Mouse (Mus musculus): ENCODE measurements around the gene Tma7. TPM values are rescaled to one million over a fixed set of nuclear protein-coding genes. Genes with fewer than 3 reads are reported as not detected.

The Tma7 gene
- polyA plus RNA-seq, 1 experiment = 203 TPM

DNA sequence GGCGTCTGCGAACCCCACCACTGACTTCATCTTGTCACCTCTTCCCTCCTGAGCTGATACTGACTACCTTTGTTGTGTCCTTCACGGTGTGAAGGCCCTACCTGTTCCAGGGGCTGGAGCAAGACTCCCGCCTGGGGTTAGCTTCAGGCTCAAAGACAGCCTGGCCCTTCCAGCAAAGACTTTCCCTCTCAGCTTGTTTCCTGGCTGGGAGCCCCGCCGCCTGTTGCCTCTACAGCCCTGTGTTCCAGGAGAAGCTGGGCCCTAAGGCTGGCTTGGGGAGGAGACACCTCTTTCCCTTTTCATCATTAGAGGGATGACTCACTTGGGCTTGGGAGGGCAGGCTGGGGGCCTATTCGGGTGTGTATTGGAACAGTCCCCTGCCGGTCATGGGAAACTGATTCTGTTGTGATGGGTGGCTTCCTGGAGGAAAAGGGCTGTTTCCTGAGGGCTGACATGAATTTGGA lies 43.5 kb downstream of the Tma7 start:
- no peak for TF ChIP-seq EP300 (IDR thresholded peaks at IDR 0.05; ENCODE audit: insufficient read depth, low read depth, low read length)
- TF ChIP-seq POLR2A (IDR thresholded peaks at IDR 0.05; ENCODE audit: insufficient read depth, low read length) = no peak
- TF ChIP-seq CTCF (IDR thresholded peaks at IDR 0.05; ENCODE audit: low read depth, low read length) = no peak
- Histone ChIP-seq H3K27me3 (ENCODE audit: control insufficient read depth, insufficient read depth, low read length, poor library complexity, severe bottlenecking) (no peaks in the 10 kb centered on the region), H3K27ac (ENCODE audit: insufficient read depth, low read length) (no peak overlapping the region)

DNA sequence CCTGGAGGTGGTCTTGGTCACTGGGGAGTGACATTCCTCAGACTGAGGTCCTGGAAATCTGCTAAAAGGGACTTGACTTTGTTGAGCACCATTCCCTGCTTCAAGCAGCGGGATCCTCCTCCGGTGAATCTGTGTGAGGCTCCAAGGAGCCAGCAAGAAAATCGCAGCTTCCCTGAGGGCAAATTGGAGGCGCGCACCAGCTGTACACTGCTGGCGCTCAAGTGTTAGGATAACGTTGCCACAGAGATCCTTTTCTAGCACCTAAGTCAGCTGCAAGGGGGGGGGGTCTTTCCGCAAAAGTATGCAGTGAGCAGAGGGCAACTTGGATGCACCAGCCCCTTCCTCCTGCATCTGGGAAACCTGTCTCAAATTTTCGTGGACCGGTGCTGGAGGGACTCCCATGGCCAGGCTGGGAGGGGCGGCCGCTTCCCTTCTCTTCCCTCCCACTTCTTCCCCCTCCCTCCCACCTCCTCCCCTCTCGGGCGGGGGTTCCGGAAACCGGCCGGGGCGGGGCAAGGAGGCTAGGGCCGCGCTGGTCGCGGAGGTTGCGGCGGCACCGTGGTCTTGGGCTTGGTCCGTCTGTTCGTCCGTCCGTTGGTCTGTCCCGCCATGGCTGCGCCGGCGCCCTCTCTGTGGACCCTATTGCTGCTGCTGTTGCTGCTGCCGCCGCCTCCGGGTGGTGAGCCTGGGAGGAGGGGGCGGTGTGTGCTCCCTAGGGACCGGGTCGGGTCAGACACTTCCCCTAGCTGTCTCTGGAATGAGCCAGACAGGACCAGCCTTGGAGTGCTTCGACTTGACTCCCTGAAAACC lies 44.1 kb downstream of the Tma7 start, which contains the start of gene Shisa5:
Gene Shisa5 (plus strand): TSS at position 480 of the 810 bp plus-strand sequence.
- H3K9ac ChIP-seq (ENCODE audit: low read depth, poor library complexity, severe bottlenecking) = peak within 1 kb of the TSS; percentile 57
- H3K9me3 ChIP-seq (replicated peaks; ENCODE audit: control insufficient read depth, insufficient read depth, low read length, poor library complexity, severe bottlenecking) = no peaks in the 10 kb centered on the region
- TF ChIP-seq POLR2A (IDR thresholded peaks at IDR 0.05; ENCODE audit: insufficient read depth, low read length) = peak; percentile 70
- no peak for TF ChIP-seq CTCF (IDR thresholded peaks at IDR 0.05; ENCODE audit: low read depth, low read length)
- no peaks in the 10 kb centered on the region for H3K27me3 ChIP-seq (ENCODE audit: control insufficient read depth, insufficient read depth, low read length, poor library complexity, severe bottlenecking)
- peak within 1 kb of the TSS; percentile 72 for H3K4me3 ChIP-seq (ENCODE audit: low read depth, low read length)
- H3K4me1 ChIP-seq (ENCODE audit: control insufficient read depth, insufficient read depth, low read length) = no peaks in the 10 kb centered on the region
- no peak within 1 kb of the TSS; the same call in 1 of the 2 replicates for H3K27ac ChIP-seq (ENCODE audit: insufficient read depth, low read length)
- H3K36me3 ChIP-seq (ENCODE audit: control insufficient read depth, insufficient read depth, low read length, poor library complexity, severe bottlenecking) = no peaks in the 10 kb centered on the region

More for the DNA sequence above, 43.5 kb downstream of the Tma7 start:
- Histone ChIP-seq H3K9me3 (replicated peaks; ENCODE audit: control insufficient read depth, insufficient read depth, low read length, poor library complexity, severe bottlenecking) (no peaks in the 10 kb centered on the region), H3K36me3 (ENCODE audit: control insufficient read depth, insufficient read depth, low read length, poor library complexity, severe bottlenecking) (no peaks in the 10 kb centered on the region), H3K4me1 (ENCODE audit: control insufficient read depth, insufficient read depth, low read length) (no peaks in the 10 kb centered on the region), H3K4me3 (ENCODE audit: low read depth, low read length) (peak overlapping the region; percentile 72), H3K9ac (ENCODE audit: low read depth, poor library complexity, severe bottlenecking) (peak overlapping the region; percentile 57)

DNA sequence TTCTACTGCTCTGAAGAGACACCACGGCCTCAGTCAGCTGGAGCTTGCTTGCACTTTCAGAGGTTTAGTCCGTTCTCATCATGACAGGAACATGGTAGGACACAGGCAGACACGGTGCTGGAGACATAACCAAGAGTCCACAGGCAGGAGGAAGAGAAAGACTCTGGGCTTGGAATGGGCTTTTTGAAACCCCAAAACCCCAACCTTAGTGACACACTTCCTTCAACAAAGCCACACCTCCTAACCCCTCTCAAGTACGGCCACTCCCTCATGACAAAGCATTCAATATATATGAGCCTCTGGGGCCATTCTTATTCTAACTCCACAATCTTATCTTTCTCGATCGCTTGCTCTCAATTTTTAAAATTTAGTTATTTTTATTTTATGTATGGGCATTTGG lies 50.0 kb downstream of the Tma7 start:
- Histone ChIP-seq H3K9me3 (replicated peaks; ENCODE audit: control insufficient read depth, insufficient read depth, low read length, poor library complexity, severe bottlenecking) (no peaks in the 10 kb centered on the region), H3K9ac (ENCODE audit: low read depth, poor library complexity, severe bottlenecking) (no peak overlapping the region), H3K36me3 (ENCODE audit: control insufficient read depth, insufficient read depth, low read length, poor library complexity, severe bottlenecking) (no peaks in the 10 kb centered on the region), H3K27ac (ENCODE audit: insufficient read depth, low read length) (no peak overlapping the region), H3K4me1 (ENCODE audit: control insufficient read depth, insufficient read depth, low read length) (peaks cover 2% of the 10 kb centered on the region), H3K27me3 (ENCODE audit: control insufficient read depth, insufficient read depth, low read length, poor library complexity, severe bottlenecking) (no peaks in the 10 kb centered on the region), H3K4me3 (ENCODE audit: low read depth, low read length) (no peak overlapping the region)
- TF ChIP-seq CTCF (IDR thresholded peaks at IDR 0.05; ENCODE audit: low read depth, low read length) = no peak
- no peak for TF ChIP-seq POLR2A (IDR thresholded peaks at IDR 0.05; ENCODE audit: insufficient read depth, low read length)
- no peak for TF ChIP-seq EP300 (IDR thresholded peaks at IDR 0.05; ENCODE audit: insufficient read depth, low read depth, low read length)

DNA sequence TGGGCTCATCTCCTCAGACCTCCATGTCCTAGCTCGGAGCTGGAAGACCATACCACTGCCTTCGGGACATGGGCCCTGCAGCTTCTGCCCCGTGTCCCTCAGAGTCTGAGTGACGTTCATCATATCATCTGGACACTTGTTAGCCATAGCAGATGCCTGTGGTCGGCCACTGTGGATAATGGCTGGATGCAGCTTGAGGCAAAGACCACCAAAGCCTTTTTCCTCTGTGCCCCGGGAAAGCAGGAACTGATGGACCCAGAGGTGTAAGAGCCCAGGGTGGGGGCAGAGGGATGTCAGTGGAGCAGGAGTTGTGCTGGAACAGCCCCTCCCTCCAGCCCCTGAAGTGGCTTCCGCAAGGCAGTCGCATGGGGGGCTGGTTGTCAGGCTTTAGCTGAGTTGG lies 50.7 kb downstream of the Tma7 start:
- H3K4me3 ChIP-seq (ENCODE audit: low read depth, low read length) = no peak overlapping the region
- TF ChIP-seq CTCF (IDR thresholded peaks at IDR 0.05; ENCODE audit: low read depth, low read length) (no peak), EP300 (IDR thresholded peaks at IDR 0.05; ENCODE audit: insufficient read depth, low read depth, low read length) (no peak), POLR2A (IDR thresholded peaks at IDR 0.05; ENCODE audit: insufficient read depth, low read length) (no peak)
- H3K27me3 ChIP-seq (ENCODE audit: control insufficient read depth, insufficient read depth, low read length, poor library complexity, severe bottlenecking) = no peaks in the 10 kb centered on the region
- H3K4me1 ChIP-seq (ENCODE audit: control insufficient read depth, insufficient read depth, low read length) = peaks cover 2% of the 10 kb centered on the region
- H3K27ac ChIP-seq (ENCODE audit: insufficient read depth, low read length) = no peak overlapping the region
- H3K9ac ChIP-seq (ENCODE audit: low read depth, poor library complexity, severe bottlenecking) = no peak overlapping the region
- no peaks in the 10 kb centered on the region for H3K36me3 ChIP-seq (ENCODE audit: control insufficient read depth, insufficient read depth, low read length, poor library complexity, severe bottlenecking)
- no peaks in the 10 kb centered on the region for H3K9me3 ChIP-seq (replicated peaks; ENCODE audit: control insufficient read depth, insufficient read depth, low read length, poor library complexity, severe bottlenecking)

DNA sequence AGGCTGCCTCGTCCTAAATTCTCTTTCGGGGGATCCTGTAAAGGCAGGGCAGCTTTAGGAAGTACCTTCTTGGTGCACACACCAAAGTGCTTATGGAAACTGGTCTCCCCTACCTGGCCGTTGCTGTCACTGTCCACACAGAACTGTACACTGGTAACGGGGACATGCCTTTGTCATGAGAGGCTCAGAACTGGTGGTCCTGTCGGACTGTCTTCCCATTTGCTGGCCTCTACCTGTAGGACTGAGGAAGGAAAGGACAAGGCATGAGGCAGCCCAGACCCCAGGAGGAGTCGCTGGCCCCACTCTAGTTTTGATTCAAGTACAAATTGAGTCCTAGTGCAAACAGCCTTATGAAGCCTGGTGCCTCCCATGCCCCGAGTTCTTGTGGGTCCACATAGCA lies 51.4 kb downstream of the Tma7 start:
- H3K27me3 ChIP-seq (ENCODE audit: control insufficient read depth, insufficient read depth, low read length, poor library complexity, severe bottlenecking) = no peaks in the 10 kb centered on the region
- H3K4me3 ChIP-seq (ENCODE audit: low read depth, low read length) = no peak overlapping the region
- H3K27ac ChIP-seq (ENCODE audit: insufficient read depth, low read length) = no peak overlapping the region
- H3K4me1 ChIP-seq (ENCODE audit: control insufficient read depth, insufficient read depth, low read length) = peaks cover 2% of the 10 kb centered on the region
- TF ChIP-seq POLR2A (IDR thresholded peaks at IDR 0.05; ENCODE audit: insufficient read depth, low read length) (no peak), EP300 (IDR thresholded peaks at IDR 0.05; ENCODE audit: insufficient read depth, low read depth, low read length) (no peak), CTCF (IDR thresholded peaks at IDR 0.05; ENCODE audit: low read depth, low read length) (no peak)
- no peak overlapping the region for H3K9ac ChIP-seq (ENCODE audit: low read depth, poor library complexity, severe bottlenecking)
- H3K9me3 ChIP-seq (replicated peaks; ENCODE audit: control insufficient read depth, insufficient read depth, low read length, poor library complexity, severe bottlenecking) = no peaks in the 10 kb centered on the region
- no peaks in the 10 kb centered on the region for H3K36me3 ChIP-seq (ENCODE audit: control insufficient read depth, insufficient read depth, low read length, poor library complexity, severe bottlenecking)

DNA sequence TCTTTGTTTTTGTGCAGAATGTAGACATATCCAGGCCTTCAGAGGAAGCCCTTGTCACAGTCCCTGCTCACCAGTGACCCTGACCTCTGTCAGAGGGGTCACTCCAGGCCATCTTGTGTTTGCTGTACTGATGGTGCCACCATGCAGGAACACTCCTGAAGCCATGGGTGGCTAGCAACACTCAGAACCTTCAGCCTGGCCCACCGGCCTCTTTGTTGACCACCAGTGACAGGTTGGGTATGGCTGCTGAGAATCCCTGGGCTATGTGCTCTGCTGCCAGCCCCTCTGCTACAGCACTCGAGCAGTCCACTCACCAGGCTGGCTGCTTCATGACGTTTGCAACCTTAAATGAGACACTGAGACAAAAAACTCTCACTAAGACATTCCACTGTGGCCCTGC lies 52.1 kb downstream of the Tma7 start:
- no peak for TF ChIP-seq EP300 (IDR thresholded peaks at IDR 0.05; ENCODE audit: insufficient read depth, low read depth, low read length)
- no peak for TF ChIP-seq POLR2A (IDR thresholded peaks at IDR 0.05; ENCODE audit: insufficient read depth, low read length)
- TF ChIP-seq CTCF (IDR thresholded peaks at IDR 0.05; ENCODE audit: low read depth, low read length) = no peak
- no peaks in the 10 kb centered on the region for H3K9me3 ChIP-seq (replicated peaks; ENCODE audit: control insufficient read depth, insufficient read depth, low read length, poor library complexity, severe bottlenecking)
- H3K4me3 ChIP-seq (ENCODE audit: low read depth, low read length) = no peak overlapping the region
- H3K4me1 ChIP-seq (ENCODE audit: control insufficient read depth, insufficient read depth, low read length) = peaks cover 2% of the 10 kb centered on the region
- H3K27me3 ChIP-seq (ENCODE audit: control insufficient read depth, insufficient read depth, low read length, poor library complexity, severe bottlenecking) = no peaks in the 10 kb centered on the region
- no peak overlapping the region for H3K9ac ChIP-seq (ENCODE audit: low read depth, poor library complexity, severe bottlenecking)
- no peaks in the 10 kb centered on the region for H3K36me3 ChIP-seq (ENCODE audit: control insufficient read depth, insufficient read depth, low read length, poor library complexity, severe bottlenecking)
- no peak overlapping the region for H3K27ac ChIP-seq (ENCODE audit: insufficient read depth, low read length)

Measured in ES-Bruce4 (cell line).